Mouse (Mus musculus): ENCODE measurements around the gene Grin2d. TPM values are rescaled to one million over a fixed set of nuclear protein-coding genes. Genes with fewer than 3 reads are reported as not detected.

The Grin2d gene
- polyA plus RNA-seq, 1 experiment: 1.1 TPM

GRCm38 (mm10) chr7:45794971-45795370, 83.2 kb downstream of the Grin2d start:
- WGBS: 97% methylated on average over 29 of the region's 29 CpGs
- H3K4me1 ChIP-seq (replicated peaks; ENCODE audit: control insufficient read depth, insufficient read depth, low read length): peaks cover 10% of the 10 kb centered on the region
- no peak overlapping the region for H3K4me3 ChIP-seq (ENCODE audit: control insufficient read depth, insufficient read depth, low read length)
- no peak overlapping the region for H3K27ac ChIP-seq (ENCODE audit: control insufficient read depth, insufficient read depth, low read length)
- no peaks in the 10 kb centered on the region for H3K36me3 ChIP-seq (ENCODE audit: control insufficient read depth, insufficient read depth, low read length)
- peaks cover 13% of the 10 kb centered on the region; the same call in 1 of the 2 replicates for H3K27me3 ChIP-seq (ENCODE audit: control insufficient read depth, insufficient read depth, low read length)
- TF ChIP-seq CTCF (IDR thresholded peaks at IDR 0.05; ENCODE audit: borderline replicate concordance, control insufficient read depth, extremely low read depth, insufficient read depth, low read length, poor library complexity) (no peak), POLR2A (IDR thresholded peaks at IDR 0.05; ENCODE audit: control insufficient read depth, extremely low read depth, insufficient read depth, low read length, poor library complexity) (no peak)
- no peak for DNase-seq

- 88% methylated on average over 44 of the region's 44 CpGs for WGBS
- H3K4me3 ChIP-seq (ENCODE audit: control insufficient read depth, insufficient read depth, low read length): no peak overlapping the region
- H3K36me3 ChIP-seq (ENCODE audit: control insufficient read depth, insufficient read depth, low read length): no peaks in the 10 kb centered on the region
- DNase-seq: no peak
- peaks cover 10% of the 10 kb centered on the region for H3K4me1 ChIP-seq (replicated peaks; ENCODE audit: control insufficient read depth, insufficient read depth, low read length)
- TF ChIP-seq POLR2A (IDR thresholded peaks at IDR 0.05; ENCODE audit: control insufficient read depth, extremely low read depth, insufficient read depth, low read length, poor library complexity): no peak
- TF ChIP-seq CTCF (IDR thresholded peaks at IDR 0.05; ENCODE audit: borderline replicate concordance, control insufficient read depth, extremely low read depth, insufficient read depth, low read length, poor library complexity): no peak
- no peak overlapping the region for H3K27ac ChIP-seq (ENCODE audit: control insufficient read depth, insufficient read depth, low read length)
- peaks cover 13% of the 10 kb centered on the region; the same call in 1 of the 2 replicates for H3K27me3 ChIP-seq (ENCODE audit: control insufficient read depth, insufficient read depth, low read length)
Observed at GRCm38 (mm10) chr7:45793969-45794585, 84.1 kb downstream of the Grin2d start.

- DNase-seq: no peak
- 84% methylated on average over 24 of the region's 24 CpGs for WGBS
- TF ChIP-seq CTCF (IDR thresholded peaks at IDR 0.05; ENCODE audit: borderline replicate concordance, control insufficient read depth, extremely low read depth, insufficient read depth, low read length, poor library complexity): no peak
- no peak for TF ChIP-seq POLR2A (IDR thresholded peaks at IDR 0.05; ENCODE audit: control insufficient read depth, extremely low read depth, insufficient read depth, low read length, poor library complexity)
- Histone ChIP-seq H3K27me3 (ENCODE audit: control insufficient read depth, insufficient read depth, low read length) (peaks cover 12% of the 10 kb centered on the region; the same call in 1 of the 2 replicates), H3K36me3 (ENCODE audit: control insufficient read depth, insufficient read depth, low read length) (no peaks in the 10 kb centered on the region), H3K4me3 (ENCODE audit: control insufficient read depth, insufficient read depth, low read length) (no peak overlapping the region), H3K27ac (ENCODE audit: control insufficient read depth, insufficient read depth, low read length) (no peak overlapping the region), H3K4me1 (replicated peaks; ENCODE audit: control insufficient read depth, insufficient read depth, low read length) (peaks cover 7% of the 10 kb centered on the region)
Observed at GRCm38 (mm10) chr7:45793240-45793639, 84.9 kb downstream of the Grin2d start.

- no peak for DNase-seq
Observed at GRCm38 (mm10) chr7:45791756-45792490, 86.3 kb downstream of the Grin2d start.

GRCm38 (mm10) chr7:45790721-45791120, 87.5 kb downstream of the Grin2d start:
- H3K4me3 ChIP-seq (ENCODE audit: control insufficient read depth, insufficient read depth, low read length): no peak overlapping the region
- WGBS: 57% methylated on average over 6 of the region's 6 CpGs
- H3K36me3 ChIP-seq (ENCODE audit: control insufficient read depth, insufficient read depth, low read length): no peaks in the 10 kb centered on the region
- TF ChIP-seq POLR2A (IDR thresholded peaks at IDR 0.05; ENCODE audit: control insufficient read depth, extremely low read depth, insufficient read depth, low read length, poor library complexity): no peak
- TF ChIP-seq CTCF (IDR thresholded peaks at IDR 0.05; ENCODE audit: borderline replicate concordance, control insufficient read depth, extremely low read depth, insufficient read depth, low read length, poor library complexity): no peak
- no peak for DNase-seq
- H3K27ac ChIP-seq (ENCODE audit: control insufficient read depth, insufficient read depth, low read length): no peak overlapping the region
- peaks cover 5% of the 10 kb centered on the region; the same call in 1 of the 2 replicates for H3K27me3 ChIP-seq (ENCODE audit: control insufficient read depth, insufficient read depth, low read length)
- peaks cover 12% of the 10 kb centered on the region; the same call in 1 of the 2 replicates for H3K4me1 ChIP-seq (replicated peaks; ENCODE audit: control insufficient read depth, insufficient read depth, low read length)

More at GRCm38 (mm10) chr7:45791756-45792490, 86.3 kb downstream of the Grin2d start:
- no peaks in the 10 kb centered on the region for H3K36me3 ChIP-seq (ENCODE audit: control insufficient read depth, insufficient read depth, low read length)
- WGBS: 79% methylated on average over 17 of the region's 17 CpGs
- TF ChIP-seq CTCF (IDR thresholded peaks at IDR 0.05; ENCODE audit: borderline replicate concordance, control insufficient read depth, extremely low read depth, insufficient read depth, low read length, poor library complexity): no peak
- TF ChIP-seq POLR2A (IDR thresholded peaks at IDR 0.05; ENCODE audit: control insufficient read depth, extremely low read depth, insufficient read depth, low read length, poor library complexity): no peak
- H3K4me3 ChIP-seq (ENCODE audit: control insufficient read depth, insufficient read depth, low read length): no peak overlapping the region
- no peaks in the 10 kb centered on the region; the same call in 1 of the 2 replicates for H3K27me3 ChIP-seq (ENCODE audit: control insufficient read depth, insufficient read depth, low read length)
- H3K4me1 ChIP-seq (replicated peaks; ENCODE audit: control insufficient read depth, insufficient read depth, low read length): 0 out of 2 replicates have a peak, but pooled peaks cover 3% of the 10 kb centered on the region
- H3K27ac ChIP-seq (ENCODE audit: control insufficient read depth, insufficient read depth, low read length): no peak overlapping the region

- Histone ChIP-seq H3K4me3 (ENCODE audit: control insufficient read depth, insufficient read depth, low read length) (no peak overlapping the region), H3K27me3 (ENCODE audit: control insufficient read depth, insufficient read depth, low read length) (peaks cover 10% of the 10 kb centered on the region; the same call in 1 of the 2 replicates), H3K27ac (ENCODE audit: control insufficient read depth, insufficient read depth, low read length) (no peak overlapping the region), H3K36me3 (ENCODE audit: control insufficient read depth, insufficient read depth, low read length) (no peaks in the 10 kb centered on the region), H3K4me1 (replicated peaks; ENCODE audit: control insufficient read depth, insufficient read depth, low read length) (peaks cover 22% of the 10 kb centered on the region)
- DNase-seq: no peak
- 92% methylated on average over 22 of the region's 22 CpGs for WGBS
- TF ChIP-seq CTCF (IDR thresholded peaks at IDR 0.05; ENCODE audit: borderline replicate concordance, control insufficient read depth, extremely low read depth, insufficient read depth, low read length, poor library complexity): no peak
- no peak for TF ChIP-seq POLR2A (IDR thresholded peaks at IDR 0.05; ENCODE audit: control insufficient read depth, extremely low read depth, insufficient read depth, low read length, poor library complexity)
Observed at GRCm38 (mm10) chr7:45787642-45788041, 90.5 kb downstream of the Grin2d start.
